Mouse (Mus musculus) forebrain, embryonic 13.5 days (tissue): Measurements from ENCODE around the gene Gyg. TPM values are rescaled to one million over a fixed set of nuclear protein-coding genes. Genes with fewer than 3 reads are reported as not detected.

Experiments
- ATAC-seq: fragments of 200-750 bp; cut with Nextera tagmentation; 2 replicates; pipeline ENCODE4 v1.8.0; 2017
- H3K27ac ChIP-seq: fragments of 300-500 bp; sonication (generic); 2 replicates; pipeline ENCODE4 v1.5.1; 2015; ENCODE audit warnings: inconsistent platforms, mild to moderate bottlenecking, moderate library complexity
- H3K27me3 ChIP-seq: fragments of 300-500 bp; sonication (generic); 2 replicates; pipeline ENCODE4 v1.6.1; 2015; ENCODE audit warnings: mild to moderate bottlenecking, inconsistent platforms
- H3K36me3 ChIP-seq: fragments of 300-500 bp; sonication (generic); 2 replicates; pipeline ENCODE4 v1.6.1; 2015; ENCODE audit warnings: mild to moderate bottlenecking, inconsistent platforms; ENCODE audit not compliant: poor library complexity, severe bottlenecking
- H3K4me1 ChIP-seq: fragments of 300-500 bp; sonication (generic); 2 replicates; pipeline ENCODE4 v1.6.1; 2015; ENCODE audit warnings: inconsistent platforms
- H3K4me2 ChIP-seq: fragments of 300-500 bp; sonication (generic); 2 replicates; pipeline ENCODE4 v1.6.1; 2015; ENCODE audit warnings: inconsistent platforms, mild to moderate bottlenecking, moderate library complexity
- H3K4me3 ChIP-seq: fragments of 300-500 bp; sonication (generic); 2 replicates; pipeline ENCODE4 v1.5.1; 2015; ENCODE audit warnings: mild to moderate bottlenecking, inconsistent platforms
- H3K9ac ChIP-seq: fragments of 300-500 bp; sonication (generic); 2 replicates; pipeline ENCODE4 v1.6.1; 2015; ENCODE audit warnings: mild to moderate bottlenecking, inconsistent platforms
- H3K9me3 ChIP-seq: fragments of 300-500 bp; sonication (generic); replicated peaks from 2 replicates; pipeline ENCODE4 v1.6.1; 2016; ENCODE audit warnings: inconsistent platforms
- WGBS: fragments of 180-500 bp; shearing (Covaris S2); methylation state at CpG from one replicate; pipeline ENCODE4 v1.1.7; 2015; 5-methylcytosine and 5-hydroxymethylcytosine counted together
- polyA plus RNA-seq: library from polyadenylated mRNA; unstranded; fragments of >200 nt; fragmentation: Nextera tagmentation; extraction: Ambion mirVana; gene quantifications from 2 replicates; pipeline ENCODE4 v1.2.1, GENCODE M21; 2015

Gyg gene
- 22.6 and 26.7 TPM in 2 replicates for polyA plus RNA-seq

DNA sequence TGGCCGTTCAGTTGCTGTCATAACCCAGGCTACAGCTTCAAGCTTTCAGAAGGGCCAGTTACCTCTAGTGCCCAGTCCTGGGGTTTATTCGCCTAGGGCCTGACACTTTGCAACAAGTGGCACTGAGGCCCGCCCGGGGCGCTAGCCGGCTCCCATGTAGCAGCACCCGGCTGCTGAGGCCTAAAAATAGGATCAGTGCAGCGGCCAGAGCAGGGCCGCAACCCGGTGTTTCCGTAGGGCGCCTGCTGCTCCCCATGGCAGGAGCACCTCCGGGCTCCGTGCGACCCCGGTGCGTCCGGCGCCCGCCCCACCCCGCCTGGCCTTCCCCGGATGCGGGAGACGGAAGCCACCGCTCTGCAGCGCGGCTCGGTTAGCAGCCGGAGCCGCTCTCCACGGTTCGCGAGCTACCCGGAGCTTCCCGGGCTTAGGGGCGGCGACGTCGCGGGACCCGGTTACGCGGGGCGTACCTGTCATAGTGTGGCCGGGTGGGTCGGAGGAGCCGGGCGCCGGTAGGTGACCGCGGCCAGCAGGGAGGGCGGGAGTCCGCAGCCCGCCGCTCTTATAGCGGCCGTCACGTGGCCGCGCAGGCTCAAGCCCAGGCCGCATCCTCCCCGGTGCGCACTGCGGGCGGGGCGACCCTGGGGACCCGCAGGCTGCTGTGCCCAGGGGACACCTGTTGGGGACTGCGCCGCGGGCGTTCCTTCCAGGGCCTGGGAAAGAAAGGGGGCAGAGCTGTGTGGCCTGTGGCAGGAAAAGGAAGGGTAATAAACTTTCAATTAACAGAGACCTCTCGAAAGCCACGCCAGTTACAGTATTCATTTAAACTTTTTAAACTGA is at the start of gene Gyg:
TSS of gene Gyg (minus strand) at position 787 of the 837 bp plus-strand sequence.
- no peak within 1 kb of the TSS for H3K27ac ChIP-seq
- H3K27me3 ChIP-seq: no peaks in the 10 kb centered on the region
- WGBS: under 1% methylated on average over 72 of the region's 73 CpGs
- ATAC-seq: peak; percentile 95
- H3K9me3 ChIP-seq: peaks cover 6% of the 10 kb centered on the region; the same call in 1 of the 2 replicates
- H3K4me1 ChIP-seq: peaks cover 9% of the 10 kb centered on the region
- peak within 1 kb of the TSS; percentile 69 for H3K4me3 ChIP-seq
- H3K4me2 ChIP-seq: peak within 1 kb of the TSS; percentile 95
- no peaks in the 10 kb centered on the region for H3K36me3 ChIP-seq
- peak within 1 kb of the TSS; percentile 79 for H3K9ac ChIP-seq

DNA sequence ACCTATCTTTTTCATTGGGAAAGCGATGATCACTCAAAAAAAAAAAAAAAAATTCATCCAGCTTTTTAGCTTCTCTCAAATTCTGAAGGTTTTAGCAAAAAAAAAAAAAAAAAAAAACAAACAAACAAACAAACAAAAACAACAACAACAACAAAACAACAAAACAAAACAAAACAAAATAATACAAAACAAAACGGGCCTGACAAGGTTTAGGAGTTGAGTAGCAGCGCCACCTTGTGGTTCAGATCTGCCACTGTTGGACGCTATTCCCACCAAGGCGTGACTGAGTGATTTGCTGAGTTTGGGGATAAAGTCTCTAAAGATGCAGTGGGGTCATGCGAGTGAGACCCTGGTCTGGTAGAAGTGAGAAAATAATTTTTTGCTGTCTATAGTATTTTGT is 43.8 kb upstream of the Gyg start:
- Histone ChIP-seq H3K4me1 (no peaks in the 10 kb centered on the region), H3K9me3 (no peaks in the 10 kb centered on the region), H3K9ac (no peak overlapping the region), H3K4me2 (no peak overlapping the region), H3K27ac (no peak overlapping the region), H3K4me3 (no peak overlapping the region), H3K27me3 (no peaks in the 10 kb centered on the region), H3K36me3 (no peaks in the 10 kb centered on the region)
- 29% methylated on average over 6 of the region's 6 CpGs for WGBS
- peak; percentile 87 for ATAC-seq

DNA sequence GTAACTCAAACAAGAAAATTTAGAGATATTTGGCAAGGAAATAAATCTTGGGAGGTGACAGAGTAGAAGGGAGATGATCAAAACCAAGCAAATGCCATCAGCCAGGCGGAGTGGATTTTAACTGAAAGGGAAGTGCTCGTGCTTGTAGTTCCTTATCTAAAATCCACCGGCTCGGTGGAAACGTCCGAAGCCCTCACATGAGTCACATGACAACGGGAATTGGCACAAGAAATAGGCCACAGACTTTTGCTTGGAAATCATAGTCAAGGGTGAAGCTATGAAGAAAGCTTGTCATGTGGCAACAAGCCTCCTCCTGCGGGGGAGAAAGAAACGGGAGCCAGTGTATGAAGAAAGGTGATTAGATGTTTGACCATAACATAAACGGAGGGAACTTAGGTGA is 42.8 kb upstream of the Gyg start:
- Histone ChIP-seq H3K4me2 (no peak overlapping the region), H3K27me3 (no peaks in the 10 kb centered on the region), H3K9ac (no peak overlapping the region), H3K36me3 (no peaks in the 10 kb centered on the region), H3K9me3 (no peaks in the 10 kb centered on the region), H3K4me1 (no peaks in the 10 kb centered on the region), H3K27ac (no peak overlapping the region), H3K4me3 (no peak overlapping the region)
- no peak for ATAC-seq
- WGBS: 90% methylated on average over 10 of the region's 10 CpGs

DNA sequence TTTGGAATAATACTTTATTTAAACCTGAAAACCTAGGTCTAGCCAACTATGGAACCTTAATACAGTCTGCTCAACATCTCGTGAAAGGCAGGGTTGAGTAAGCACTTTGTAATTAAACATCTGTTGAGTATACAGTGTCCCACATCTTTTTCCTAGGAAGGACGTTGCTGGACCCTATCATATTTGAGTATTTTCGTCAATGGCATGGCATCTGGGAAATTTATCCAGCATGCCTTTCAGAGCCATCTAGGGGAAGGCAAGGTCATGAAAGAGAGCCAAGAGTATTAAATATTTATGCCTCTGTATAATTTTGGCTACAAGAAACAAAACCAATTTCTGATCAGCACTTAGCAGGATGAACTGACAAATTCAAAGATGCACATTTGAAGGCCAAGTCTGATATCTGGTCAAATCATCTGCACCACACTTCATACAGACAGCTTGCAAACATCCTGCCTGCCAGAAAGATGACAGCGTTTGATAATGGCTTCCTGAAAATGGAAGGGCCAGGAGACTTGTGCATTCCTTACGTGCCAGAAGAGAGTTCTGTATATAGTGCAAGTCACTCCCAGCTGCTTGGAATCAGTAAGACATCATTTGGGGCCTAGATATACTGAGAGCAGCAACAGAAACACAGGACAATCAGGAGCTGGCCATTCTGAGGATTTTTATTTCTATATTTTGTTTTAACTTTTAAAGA is 34.0 kb upstream of the Gyg start:
- ATAC-seq: no peak
- WGBS: 82% methylated on average over 5 of the region's 5 CpGs
- H3K4me2 ChIP-seq: no peak overlapping the region

DNA sequence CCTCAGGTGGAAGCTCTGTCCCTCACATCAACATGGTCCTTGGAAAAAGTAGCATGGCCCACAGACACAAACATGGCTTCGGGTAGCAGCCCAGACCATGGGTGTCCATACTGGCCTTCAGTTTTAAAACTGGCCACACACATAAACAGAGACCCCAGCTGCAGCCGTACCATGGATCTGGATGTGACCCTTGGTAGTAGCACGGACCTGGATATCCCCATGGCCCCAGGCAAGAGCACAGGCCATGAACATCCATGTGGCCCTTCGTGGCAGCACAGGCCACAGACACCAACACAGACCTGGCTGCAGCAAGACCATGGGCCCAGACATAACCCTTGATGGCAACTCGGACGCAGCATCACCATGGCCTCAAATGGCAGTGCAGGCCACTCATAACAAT is 17.3 kb upstream of the Gyg start:
- no peak overlapping the region for H3K4me3 ChIP-seq
- 93% methylated on average over 6 of the region's 6 CpGs for WGBS
- no peaks in the 10 kb centered on the region for H3K9me3 ChIP-seq
- H3K27ac ChIP-seq: no peak overlapping the region
- no peak overlapping the region for H3K4me2 ChIP-seq
- no peak for ATAC-seq
- no peaks in the 10 kb centered on the region for H3K36me3 ChIP-seq
- no peaks in the 10 kb centered on the region for H3K4me1 ChIP-seq
- no peaks in the 10 kb centered on the region for H3K27me3 ChIP-seq
- no peak overlapping the region for H3K9ac ChIP-seq

More for the DNA sequence above, 34.0 kb upstream of the Gyg start:
- H3K4me1 ChIP-seq: no peaks in the 10 kb centered on the region
- no peaks in the 10 kb centered on the region for H3K27me3 ChIP-seq
- no peaks in the 10 kb centered on the region for H3K9me3 ChIP-seq
- no peaks in the 10 kb centered on the region for H3K36me3 ChIP-seq
- H3K9ac ChIP-seq: no peak overlapping the region
- no peak overlapping the region for H3K27ac ChIP-seq
- no peak overlapping the region for H3K4me3 ChIP-seq

DNA sequence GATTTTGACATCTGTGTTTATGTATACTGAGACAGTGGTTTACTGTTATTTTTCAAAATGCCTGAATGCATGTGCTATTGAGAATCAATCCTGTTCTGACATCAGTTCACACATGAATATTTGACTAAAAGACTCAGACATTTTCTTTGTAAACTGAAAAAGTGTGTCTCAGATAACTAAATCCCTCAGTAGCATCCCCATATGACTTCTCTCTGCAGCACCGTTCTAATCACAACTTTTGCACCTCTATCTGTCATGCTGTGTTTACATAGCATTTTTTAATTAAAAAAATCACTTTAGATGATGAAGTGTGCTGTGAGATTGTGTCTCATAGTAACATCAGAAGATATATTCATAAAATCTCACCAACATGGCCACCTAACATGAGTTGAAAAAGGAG is 12.4 kb upstream of the Gyg start:
- no peak overlapping the region for H3K4me2 ChIP-seq
- no peaks in the 10 kb centered on the region for H3K9me3 ChIP-seq
- no peak overlapping the region for H3K9ac ChIP-seq
- 92% methylated on average over 1 of the region's 1 CpGs for WGBS
- H3K27ac ChIP-seq: no peak overlapping the region
- H3K36me3 ChIP-seq: no peaks in the 10 kb centered on the region
- H3K4me1 ChIP-seq: no peaks in the 10 kb centered on the region
- ATAC-seq: no peak
- no peak overlapping the region for H3K4me3 ChIP-seq
- H3K27me3 ChIP-seq: no peaks in the 10 kb centered on the region

DNA sequence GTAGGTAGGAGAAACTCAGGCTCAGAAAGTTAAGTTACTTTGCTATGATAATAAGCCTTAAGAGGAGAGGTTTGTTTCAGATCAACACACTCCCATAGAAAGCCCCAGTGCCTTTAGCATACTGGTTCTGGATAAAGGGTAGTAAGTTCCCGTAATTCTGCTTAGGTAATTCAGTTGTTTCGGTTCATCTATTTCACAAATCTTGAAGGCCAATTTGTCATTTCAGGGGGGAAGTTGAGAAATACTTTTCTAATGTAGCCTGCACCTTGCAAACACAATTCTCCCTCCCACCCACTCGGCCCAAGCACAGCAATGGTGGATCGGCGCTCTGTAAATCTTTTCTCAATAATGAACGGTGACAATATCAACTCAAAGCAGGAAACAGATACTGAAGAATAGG is 359 bp upstream of the Gyg start:
- Histone ChIP-seq H3K4me1 (peaks cover 9% of the 10 kb centered on the region), H3K4me2 (peak overlapping the region; percentile 95), H3K27ac (no peak overlapping the region), H3K27me3 (no peaks in the 10 kb centered on the region), H3K36me3 (no peaks in the 10 kb centered on the region), H3K4me3 (peak overlapping the region; percentile 69), H3K9me3 (peaks cover 14% of the 10 kb centered on the region; the same call in 1 of the 2 replicates), H3K9ac (no peak overlapping the region)
- no peak for ATAC-seq
- WGBS: 84% methylated on average over 6 of the region's 6 CpGs

DNA sequence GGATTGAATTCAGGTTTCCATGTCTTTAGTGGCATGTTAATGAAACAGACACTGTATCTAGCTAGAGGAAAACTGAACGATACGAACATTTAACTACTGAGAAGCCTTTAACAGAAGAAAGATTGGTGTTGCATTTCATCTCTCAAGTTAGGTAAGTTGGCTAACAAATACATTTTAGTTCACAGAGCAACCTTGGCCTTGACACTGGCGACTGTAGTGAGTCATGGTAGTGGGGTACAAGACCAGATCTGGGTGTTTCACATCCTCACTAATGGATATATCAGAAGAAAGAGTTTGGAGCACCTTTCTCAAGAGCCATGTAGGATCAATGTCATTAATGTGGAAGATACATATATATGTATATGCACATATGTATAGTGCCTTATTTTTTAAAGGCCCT is 3.5 kb downstream of the Gyg start:
- 0 out of 2 replicates have a peak, but pooled peaks cover 4% of the 10 kb centered on the region for H3K36me3 ChIP-seq
- no peak overlapping the region for H3K27ac ChIP-seq
- no peak overlapping the region for H3K9ac ChIP-seq
- H3K27me3 ChIP-seq: no peaks in the 10 kb centered on the region
- no peak overlapping the region for H3K4me2 ChIP-seq
- H3K9me3 ChIP-seq: no peaks in the 10 kb centered on the region
- no peak overlapping the region for H3K4me3 ChIP-seq
- H3K4me1 ChIP-seq: peaks cover 9% of the 10 kb centered on the region
- no peak for ATAC-seq
- WGBS: 88% methylated on average over 3 of the region's 3 CpGs

DNA sequence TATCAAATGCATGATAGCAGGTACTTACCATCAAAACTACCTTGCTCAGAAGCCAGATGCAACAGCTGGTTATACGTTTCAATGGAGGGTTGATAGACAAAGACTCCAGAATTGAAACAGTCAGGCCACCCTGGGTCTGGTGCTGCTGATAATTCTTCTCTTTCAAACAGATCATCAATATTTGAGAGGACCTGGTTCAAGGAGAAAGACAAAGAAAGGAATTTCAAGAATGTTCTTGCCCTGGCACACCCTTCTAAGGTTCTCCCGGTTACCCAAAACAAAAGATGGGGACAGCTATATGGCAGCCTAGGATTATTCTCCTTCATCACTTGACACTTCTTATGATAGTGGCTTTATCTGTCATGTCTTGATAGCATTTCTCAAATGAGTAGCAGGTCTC is 4.6 kb downstream of the Gyg start:
- Histone ChIP-seq H3K36me3 (0 out of 2 replicates have a peak, but pooled peaks cover 4% of the 10 kb centered on the region), H3K27me3 (no peaks in the 10 kb centered on the region), H3K9ac (no peak overlapping the region), H3K27ac (no peak overlapping the region), H3K4me2 (no peak overlapping the region), H3K4me3 (no peak overlapping the region), H3K9me3 (no peaks in the 10 kb centered on the region), H3K4me1 (peaks cover 12% of the 10 kb centered on the region)
- ATAC-seq: no peak
- whole genome bisulfite sequencing: 69% methylated on average over 2 of the region's 2 CpGs

DNA sequence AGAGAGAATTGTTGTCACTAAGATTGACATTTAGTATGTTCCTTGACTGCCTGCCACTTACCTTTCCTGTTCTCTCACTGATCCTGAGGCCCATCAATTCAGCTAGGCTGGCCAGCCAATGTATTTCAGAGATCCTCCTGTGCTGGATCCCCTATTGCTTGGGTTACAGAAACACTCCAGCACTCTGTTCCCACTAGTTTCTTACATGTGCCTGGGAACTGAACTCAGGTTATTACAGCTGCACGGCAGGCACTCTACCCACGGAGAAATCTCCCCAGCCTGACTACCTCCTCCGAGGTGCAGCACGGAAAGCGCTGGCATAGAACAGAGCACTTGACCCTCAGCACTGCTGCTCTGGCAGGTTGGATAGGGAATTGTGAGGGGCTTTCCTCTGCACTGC is 7.5 kb downstream of the Gyg start:
- 83% methylated on average over 5 of the region's 5 CpGs for WGBS
- Histone ChIP-seq H3K9ac (no peak overlapping the region), H3K4me1 (0 out of 2 replicates have a peak, but pooled peaks cover 4% of the 10 kb centered on the region), H3K27me3 (no peaks in the 10 kb centered on the region), H3K36me3 (0 out of 2 replicates have a peak, but pooled peaks cover 4% of the 10 kb centered on the region), H3K9me3 (no peaks in the 10 kb centered on the region), H3K4me2 (no peak overlapping the region), H3K27ac (no peak overlapping the region), H3K4me3 (no peak overlapping the region)
- ATAC-seq: no peak

DNA sequence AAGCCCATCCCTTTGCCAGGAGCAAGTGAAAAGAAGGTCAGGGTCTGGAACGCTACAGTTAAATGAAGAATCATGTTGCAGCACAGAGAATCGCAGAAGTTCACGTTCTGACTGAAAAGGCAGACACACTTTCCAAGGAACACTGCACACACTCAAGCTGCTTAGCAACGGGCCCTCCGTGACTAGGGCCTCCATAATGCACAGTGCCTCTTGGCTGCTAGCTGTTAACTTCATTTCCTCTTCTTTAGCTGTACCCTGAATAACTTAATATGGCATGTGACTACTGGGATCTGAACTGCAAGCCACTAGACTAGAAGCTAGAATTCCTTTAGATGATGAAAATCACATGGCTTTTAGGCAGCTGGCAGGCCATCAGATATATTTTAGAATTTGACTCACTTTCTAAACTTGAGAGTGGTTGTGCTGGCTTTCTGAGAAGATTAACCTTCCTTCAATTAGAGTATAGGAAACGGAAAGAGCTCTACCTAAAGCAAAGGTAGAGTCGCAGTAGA is 8.2 kb downstream of the Gyg start:
- Histone ChIP-seq H3K9ac (no peak overlapping the region), H3K36me3 (0 out of 2 replicates have a peak, but pooled peaks cover 4% of the 10 kb centered on the region), H3K4me2 (no peak overlapping the region), H3K27me3 (no peaks in the 10 kb centered on the region), H3K27ac (no peak overlapping the region), H3K4me3 (no peak overlapping the region), H3K9me3 (no peaks in the 10 kb centered on the region), H3K4me1 (0 out of 2 replicates have a peak, but pooled peaks cover 4% of the 10 kb centered on the region)
- peak; percentile 73 for ATAC-seq
- 48% methylated on average over 7 of the region's 7 CpGs for WGBS

DNA sequence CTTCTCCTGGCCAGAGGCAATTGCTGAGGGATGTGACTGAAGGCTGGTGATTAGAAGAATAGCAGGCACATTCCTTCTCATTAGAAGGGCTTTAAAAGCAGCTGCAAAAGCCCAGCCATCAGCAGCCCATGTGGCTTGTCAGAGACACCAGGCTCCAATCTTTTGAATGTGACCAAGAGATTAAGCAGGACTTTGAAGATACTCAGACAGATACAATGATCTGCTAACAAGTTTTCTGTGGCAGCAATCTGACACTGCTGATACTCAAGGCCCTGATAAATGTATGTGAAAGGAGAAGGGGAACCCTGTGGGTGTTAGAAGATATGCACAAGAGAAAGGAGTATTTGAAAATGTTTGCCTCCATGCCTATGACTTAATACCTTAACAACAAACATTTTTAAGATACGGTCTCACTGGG is 9.4 kb downstream of the Gyg start:
- ATAC-seq: no peak
- Histone ChIP-seq H3K9me3 (no peaks in the 10 kb centered on the region), H3K4me2 (no peak overlapping the region), H3K9ac (no peak overlapping the region), H3K4me1 (0 out of 2 replicates have a peak, but pooled peaks cover 4% of the 10 kb centered on the region), H3K27me3 (no peaks in the 10 kb centered on the region), H3K27ac (no peak overlapping the region), H3K36me3 (0 out of 2 replicates have a peak, but pooled peaks cover 4% of the 10 kb centered on the region), H3K4me3 (no peak overlapping the region)
- 26% methylated on average over 1 of the region's 1 CpGs for WGBS
